Mouse (Mus musculus) brain, embryonic 14.5 days (tissue): ENCODE results near the gene H6pd.

ENCODE experiments used
- CTCF ChIP-seq: fragments of 200-500 bp; IDR thresholded peaks from 2 replicates; pipeline ENCODE4 v1.5.1; 2012; ENCODE audit warnings: inconsistent platforms, mild to moderate bottlenecking, moderate library complexity, borderline replicate concordance; ENCODE audit not compliant: insufficient read depth, insufficient read length; ENCODE audit errors: extremely low read depth
- POLR2A ChIP-seq: fragments of 200-500 bp; IDR thresholded peaks from 2 replicates; pipeline ENCODE4 v1.6.1; 2012; ENCODE audit warnings: mild to moderate bottlenecking, inconsistent platforms, borderline replicate concordance; ENCODE audit not compliant: poor library complexity, insufficient read depth, insufficient read length, severe bottlenecking; ENCODE audit errors: extremely low read depth

GRCm38 (mm10) chr4:150043591-150043990, 34.8 kb upstream of the H6pd start:
- TF ChIP-seq CTCF = no peak
- TF ChIP-seq POLR2A = no peak
